Mouse (Mus musculus) kidney, adult 2 months (tissue): ENCODE measurements around the gene Smpd2. TPM values are rescaled to one million over a fixed set of nuclear protein-coding genes. Genes with fewer than 3 reads are reported as not detected.

Experiments used
- DNase-seq: peaks from one replicate; pipeline ENCODE4 v3.0.0; 2021
- H3K27ac ChIP-seq: fragments of 200-500 bp; 2 replicates; pipeline ENCODE4 v1.5.1; 2012; ENCODE audit warnings: low read depth, low read length, control low read depth, inconsistent platforms; ENCODE audit not compliant: insufficient read depth
- H3K27me3 ChIP-seq: fragments of 200-500 bp; replicated peaks from 2 replicates; pipeline ENCODE4 v1.6.1; 2012; ENCODE audit warnings: mild to moderate bottlenecking, moderate library complexity, low read length, inconsistent platforms; ENCODE audit not compliant: control insufficient read depth, insufficient read depth
- H3K36me3 ChIP-seq: fragments of 200-500 bp; 2 replicates; pipeline ENCODE4 v1.6.1; 2012; ENCODE audit warnings: mild to moderate bottlenecking, moderate library complexity, low read length, inconsistent platforms; ENCODE audit not compliant: control insufficient read depth, insufficient read depth
- H3K4me1 ChIP-seq: fragments of 200-500 bp; 2 replicates; pipeline ENCODE4 v1.6.1; 2011; ENCODE audit warnings: low read length; ENCODE audit not compliant: control insufficient read depth, insufficient read depth
- H3K4me3 ChIP-seq: fragments of 200-500 bp; 2 replicates; pipeline ENCODE4 v1.5.1; 2011; ENCODE audit warnings: mild to moderate bottlenecking, low read depth, low read length, control low read depth; ENCODE audit not compliant: insufficient read depth
- CTCF ChIP-seq: fragments of 200-500 bp; conservative IDR thresholded peaks from 2 replicates; pipeline ENCODE4 v1.5.1; 2011; ENCODE audit warnings: low read depth, mild to moderate bottlenecking, control low read depth, low read length, moderate library complexity, mixed read lengths; ENCODE audit not compliant: insufficient read depth, insufficient read length
- POLR2A ChIP-seq: fragments of 200-500 bp; IDR thresholded peaks from one replicate; pipeline ENCODE4 v1.6.1; 2011; ENCODE audit warnings: low read depth, low read length, control low read depth
- WGBS: fragments of 180-500 bp; shearing (Covaris S2); methylation state at CpG from one replicate; pipeline ENCODE4 v1.1.7; 2018; 5-methylcytosine and 5-hydroxymethylcytosine counted together
- polyA plus RNA-seq: library from polyadenylated mRNA; depleted of rRNA; stranded (reverse); fragments of >200 nt; gene quantifications from 2 replicates; pipeline ENCODE4 v1.2.3, GENCODE M21; 2012; rRNA removed

The Smpd2 gene
- polyA plus RNA-seq, 1 experiment = 124 TPM

DNA sequence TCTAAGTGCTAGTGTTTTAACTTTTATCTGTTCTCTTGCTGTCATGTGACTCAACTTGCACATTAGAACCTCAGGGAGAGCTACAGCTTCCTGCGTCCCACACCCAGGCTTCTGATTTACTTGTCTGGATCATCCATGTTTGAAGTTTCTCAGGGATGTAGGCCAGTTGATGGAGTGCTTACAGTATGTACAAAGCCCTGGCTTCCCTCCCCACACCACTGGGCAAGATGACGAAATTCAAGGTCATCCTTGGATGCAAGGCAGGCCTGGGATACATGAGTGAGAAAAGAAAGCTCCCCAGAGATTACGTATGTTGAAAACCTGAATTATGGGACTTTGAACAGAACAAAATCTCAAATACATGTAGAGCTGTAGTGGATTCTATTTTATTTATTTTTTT is 37.4 kb downstream of the Smpd2 start:
- 81% methylated on average over 3 of the region's 3 CpGs for WGBS
- TF ChIP-seq CTCF (no peak), POLR2A (no peak)
- DNase-seq = no peak
- H3K4me3 ChIP-seq = no peak overlapping the region
- H3K27ac ChIP-seq = no peak overlapping the region
- H3K36me3 ChIP-seq = peaks cover 2% of the 10 kb centered on the region; the same call in 1 of the 2 replicates
- H3K27me3 ChIP-seq = no peaks in the 10 kb centered on the region
- peaks cover 10% of the 10 kb centered on the region for H3K4me1 ChIP-seq

- WGBS = 72% methylated on average over 9 of the region's 9 CpGs
- Histone ChIP-seq H3K4me1 (peaks cover 10% of the 10 kb centered on the region), H3K27me3 (no peaks in the 10 kb centered on the region), H3K36me3 (peaks cover 2% of the 10 kb centered on the region; the same call in 1 of the 2 replicates), H3K27ac (no peak overlapping the region), H3K4me3 (0 out of 2 replicates have a peak overlapping the region, but pooled peaks have one; percentile 4)
- TF ChIP-seq CTCF = no peak
- TF ChIP-seq POLR2A = no peak
- DNase-seq = peak; percentile 90
Measured at GRCm38 (mm10) chr10:41451656-41452055, 38.5 kb downstream of the Smpd2 start.

DNA sequence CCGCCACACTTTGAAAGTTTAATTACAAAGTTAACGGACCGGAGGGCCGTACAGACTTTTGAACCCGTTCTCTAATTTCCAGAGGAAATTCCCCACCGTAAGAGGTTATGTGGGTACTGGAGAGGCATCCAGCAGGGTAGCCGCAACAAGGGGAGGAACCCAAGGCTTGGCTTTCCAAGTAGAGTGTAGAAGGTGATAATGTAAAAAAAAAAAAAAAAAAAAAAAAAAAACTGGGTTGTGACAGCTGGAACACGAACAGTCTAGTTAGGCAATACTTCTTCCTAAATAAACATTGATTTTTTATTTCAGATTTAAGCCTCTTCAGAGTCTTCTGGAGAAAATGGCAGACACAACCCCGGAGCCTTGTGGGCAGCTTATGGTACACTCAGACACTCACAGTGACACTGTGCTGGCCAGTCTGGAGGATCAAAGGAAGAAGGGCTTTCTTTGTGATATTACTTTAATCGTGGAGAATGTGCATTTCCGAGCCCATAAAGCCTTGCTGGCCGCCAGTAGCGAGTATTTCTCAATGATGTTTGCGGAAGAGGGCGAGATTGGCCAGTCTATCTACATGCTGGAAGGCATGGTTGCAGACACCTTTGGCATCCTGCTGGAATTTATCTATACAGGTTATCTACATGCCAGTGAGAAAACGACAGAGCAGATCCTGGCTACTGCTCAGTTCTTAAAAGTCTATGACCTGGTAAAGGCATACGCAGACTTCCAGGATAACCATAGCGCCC is 39.2 kb downstream of the Smpd2 start:
- peak overlapping the region; percentile 52 for H3K27ac ChIP-seq
- 46% methylated on average over 18 of the region's 18 CpGs for WGBS
- H3K36me3 ChIP-seq = peaks cover 2% of the 10 kb centered on the region; the same call in 1 of the 2 replicates
- H3K27me3 ChIP-seq = no peaks in the 10 kb centered on the region
- H3K4me3 ChIP-seq = peak overlapping the region; percentile 91
- DNase-seq = no peak
- TF ChIP-seq CTCF (no peak), POLR2A (no peak)
- peaks cover 10% of the 10 kb centered on the region for H3K4me1 ChIP-seq

GRCm38 (mm10) chr10:41450137-41450670 is 40.0 kb downstream of the Smpd2 start, which contains the start of gene Zbtb24:
Gene Zbtb24 (plus strand): TSS chr10:41450383.
- Histone ChIP-seq H3K27me3 (no peaks in the 10 kb centered on the region), H3K4me1 (peaks cover 10% of the 10 kb centered on the region), H3K27ac (peak within 1 kb of the TSS; percentile 91), H3K4me3 (peak within 1 kb of the TSS; percentile 91), H3K36me3 (no peaks in the 10 kb centered on the region)
- no peak for TF ChIP-seq CTCF
- TF ChIP-seq POLR2A = peak; percentile 5
- DNase-seq = peak; percentile 98
- under 1% methylated on average over 49 of the region's 49 CpGs for WGBS

DNA sequence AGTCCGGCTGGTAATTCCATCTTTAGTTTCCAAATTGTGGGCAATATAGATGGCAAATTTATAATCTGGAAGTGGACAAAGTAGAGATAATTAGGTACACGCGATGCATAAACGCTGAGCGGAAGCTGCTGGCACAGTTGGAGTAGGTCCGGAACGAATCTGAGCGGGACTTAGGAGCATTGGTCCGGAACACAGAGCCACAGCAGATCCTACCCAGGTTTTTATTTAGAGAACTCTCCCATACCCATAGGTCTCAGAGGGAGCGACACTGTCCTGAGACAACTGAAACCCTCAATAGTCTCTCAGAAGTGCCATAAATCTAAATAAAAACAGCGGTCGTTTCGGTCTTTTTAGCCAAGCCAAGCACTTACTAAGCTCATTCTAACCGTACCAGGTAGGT is 40.5 kb downstream of the Smpd2 start:
- TF ChIP-seq POLR2A = no peak
- no peak for TF ChIP-seq CTCF
- Histone ChIP-seq H3K27ac (peak overlapping the region; percentile 91), H3K4me3 (peak overlapping the region; percentile 91), H3K27me3 (no peaks in the 10 kb centered on the region), H3K4me1 (peaks cover 10% of the 10 kb centered on the region), H3K36me3 (no peaks in the 10 kb centered on the region)
- peak; percentile 63 for DNase-seq
- 3% methylated on average over 14 of the region's 14 CpGs for WGBS

DNA sequence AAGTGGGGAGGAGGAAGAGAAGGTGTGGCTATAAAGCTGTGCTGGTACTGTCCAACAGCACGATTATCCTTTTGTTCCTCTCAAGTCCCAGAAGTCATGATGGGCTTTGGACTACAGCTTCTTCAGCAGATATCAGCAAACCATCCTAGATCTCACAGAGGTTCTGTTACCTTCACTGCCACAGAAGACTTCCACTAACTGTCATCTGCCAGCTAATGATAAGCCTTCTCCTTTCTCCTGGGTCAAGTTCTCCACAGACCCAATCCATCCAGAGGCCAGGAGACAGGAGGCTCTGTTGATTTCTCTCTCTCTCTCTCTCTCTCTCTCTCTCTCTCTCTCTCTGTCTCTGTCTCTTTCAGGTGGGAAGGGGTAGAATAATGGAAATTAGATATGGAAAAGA is 42.0 kb downstream of the Smpd2 start:
- no peak for TF ChIP-seq CTCF
- TF ChIP-seq POLR2A = no peak
- WGBS = 84% methylated on average over 1 of the region's 1 CpGs
- H3K27me3 ChIP-seq = no peaks in the 10 kb centered on the region
- no peaks in the 10 kb centered on the region for H3K36me3 ChIP-seq
- H3K27ac ChIP-seq = no peak overlapping the region
- no peak for DNase-seq
- no peak overlapping the region for H3K4me3 ChIP-seq
- peaks cover 10% of the 10 kb centered on the region for H3K4me1 ChIP-seq

Other genes starting within 250 kb of the Smpd2 start
- gene Fig4, start 187.1 kb downstream of the Smpd2 start, polyA plus RNA-seq = 12.6 and 13.4 TPM in 2 replicates
- gene Ak9, start 186.4 kb downstream of the Smpd2 start, polyA plus RNA-seq = 0.02 and 0.03 TPM in 2 replicates
- gene Zbtb24, start 40.0 kb downstream of the Smpd2 start, polyA plus RNA-seq = 14.9 and 17.9 TPM in 2 replicates
- 9.1 and 10.2 TPM in 2 replicates for gene Mical1, start 14.1 kb downstream of the Smpd2 start, polyA plus RNA-seq
- 2.5 and 3.2 TPM in 2 replicates for gene Ppil6, start 70 bp upstream of the Smpd2 start, polyA plus RNA-seq
- 241 and 291 TPM in 2 replicates for gene Cd164, start 29.0 kb upstream of the Smpd2 start, polyA plus RNA-seq
- gene Ccdc162, start 226.3 kb upstream of the Smpd2 start, polyA plus RNA-seq = 2.1 and 2.5 TPM in 2 replicates